Mouse (Mus musculus): Measurements from ENCODE around the gene Rpp40.

GRCm38 (mm10) chr13:35940934-35941333 is 34.8 kb upstream of the Rpp40 start:
- TF ChIP-seq POLR2A (IDR thresholded peaks at IDR 0.05; ENCODE audit: control insufficient read depth, low read depth, low read length), result no peak
- TF ChIP-seq CTCF (IDR thresholded peaks at IDR 0.05; ENCODE audit: control insufficient read depth, insufficient read depth, insufficient replicate concordance, low read depth, low read length), result no peak
